In the genomic region with DNA sequence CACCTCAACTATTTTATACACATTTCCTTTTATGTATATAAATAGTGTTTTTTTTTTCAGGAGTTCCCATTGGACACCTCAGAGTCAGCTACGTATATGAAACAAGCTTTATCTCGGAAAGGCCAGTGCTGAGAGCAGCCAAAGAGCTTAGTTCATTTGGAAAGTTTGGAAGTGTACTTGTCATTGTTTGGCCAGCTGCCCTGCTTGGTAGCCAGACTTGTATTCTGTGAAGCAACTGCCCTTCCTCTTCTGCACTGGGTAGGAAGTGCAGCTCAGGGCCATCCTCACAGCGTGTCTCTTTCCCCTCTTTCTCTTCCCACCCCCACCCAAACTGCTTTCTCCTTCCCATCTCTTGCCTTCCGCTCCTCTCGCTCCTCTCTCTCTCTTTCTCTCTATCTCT, we compare ENCODE assay signal across 9 mouse cellular contexts. TPM values are rescaled to one million over a fixed set of nuclear protein-coding genes. Genes with fewer than 3 reads are reported as not detected.
DNase-seq lines count a peak whose midpoint lies in the region; ATAC-seq and TF ChIP-seq lines count a peak whose summit lies in the region.
"Had no signal": no experiment of that assay in that cellular context is flagged by ENCODE, and none has a peak within 500 bp of the region (broad histone marks: within the 10 kb centered on the region; RNA-seq: fewer than 3 reads in every experiment).

No protein-coding gene starts in this region.

- H3K4me3 ChIP-seq in left cerebral cortex, adult 2 months = no peak overlapping the region
- no peak overlapping the region for H3K4me3 ChIP-seq in midbrain, embryonic 15.5 days
- H3K4me3 ChIP-seq: liver, embryonic 15.5 days had no signal

- intact Hi-C loops in left cerebral cortex, adult 2 months (cut with DNase I) = loop anchor here (2.0 to 5.0 kb wide), 2 partner anchors 13 to 62 kb away; no protein-coding TSS in a partner anchor

- ATAC-seq in midbrain, embryonic 15.5 days (replicated peaks) = no peak

- DNase-seq in kidney, postnatal 10 days = peak; percentile 76
- DNase-seq in kidney, adult 11 months = no peak
- DNase-seq in adrenal gland, postnatal 10 days = peak; percentile 86
- DNase-seq in heart, adult 8-10 months (ENCODE audit: low spot score) = peak; percentile 90
- peak in 1 of 2 experiments; percentile 39 for DNase-seq in left cerebral cortex, adult 2 months (ENCODE audit: extremely low spot score in 1 of 2, low spot score in 2 of 2)
- DNase-seq in ovary, postnatal 36 days (ENCODE audit: low spot score) = peak; percentile 44
- no peak for DNase-seq in thymus, postnatal 14 days

- no peaks in the 10 kb centered on the region for H3K9me3 ChIP-seq in midbrain, embryonic 15.5 days
- H3K9me3 ChIP-seq: liver, embryonic 15.5 days had no signal

- no peak for TF ChIP-seq CTCF in left cerebral cortex, adult 2 months (IDR thresholded peaks at IDR 0.05)

- H3K4me2 ChIP-seq in midbrain, embryonic 15.5 days = no peak overlapping the region
- H3K4me2 ChIP-seq: liver, embryonic 15.5 days had no signal

- H3K9ac ChIP-seq in midbrain, embryonic 15.5 days = no peak overlapping the region
- H3K9ac ChIP-seq: liver, embryonic 15.5 days had no signal

- H3K27ac ChIP-seq in left cerebral cortex, adult 2 months = peak overlapping the region; percentile 84
- H3K27ac ChIP-seq in midbrain, embryonic 15.5 days = no peak overlapping the region
- H3K27ac ChIP-seq: liver, embryonic 15.5 days had no signal

- H3K27me3 ChIP-seq in midbrain, embryonic 15.5 days (replicated peaks) = no peaks in the 10 kb centered on the region

- no peaks in the 10 kb centered on the region for H3K36me3 ChIP-seq in midbrain, embryonic 15.5 days (replicated peaks)
- H3K36me3 ChIP-seq: liver, embryonic 15.5 days had no signal

- 76% methylated on average over 5 of the region's 5 CpGs for WGBS in midbrain, embryonic 15.5 days

- H3K4me1 ChIP-seq in midbrain, embryonic 15.5 days = peaks cover 14% of the 10 kb centered on the region

RNA-seq across cellular contexts. Expression of a gene that starts 5.1 kb away (rescaled TPM):
- 10 to 100 TPM; 72.8 to 77.2 TPM for total RNA-seq in adrenal gland, postnatal 10 days (2021)
- 10 to 100 TPM; 33.9 to 39.6 (median 36.0) TPM for total RNA-seq in heart, adult 8-10 months (2022)
- total RNA-seq in left cerebral cortex, adult 2 months (2021) = 100 to 1,000 TPM; 135 to 149 TPM
- 16.1 and 16.9 TPM in 2 replicates for polyA plus RNA-seq in midbrain, embryonic 15.5 days (2015; fragmentation: Nextera tagmentation; extraction: Ambion mirVana)

Comparison
In these comparisons a context has a peak if more than half of its experiments do, and no peak if none do; other contexts are left out.
1. DNase-seq: peak in kidney, postnatal 10 days (single experiment), adrenal gland, postnatal 10 days (single experiment), heart, adult 8-10 months (single experiment) and ovary, postnatal 36 days (single experiment); none in kidney, adult 11 months (single experiment) and thymus, postnatal 14 days (single experiment).